Mouse (Mus musculus) myocyte (in vitro differentiated cells): Measurements from ENCODE around the gene Gm37240. TPM values are rescaled to one million over a fixed set of nuclear protein-coding genes. Genes with fewer than 3 reads are reported as not detected.

Source experiments
- H3K27me3 ChIP-seq: one replicate; pipeline ENCODE4 v1.6.1; 2011; ENCODE audit not compliant: control insufficient read depth, insufficient read depth, insufficient read length
- H3K36me3 ChIP-seq: one replicate; pipeline ENCODE4 v1.6.1; 2011; ENCODE audit not compliant: control insufficient read depth, insufficient read depth
- H3K4me2 ChIP-seq: one replicate; pipeline ENCODE4 v1.6.1; 2011; ENCODE audit warnings: low read depth, control low read depth
- H3K4me3 ChIP-seq: one replicate; pipeline ENCODE4 v1.5.1; 2011; ENCODE audit warnings: mild to moderate bottlenecking, control low read depth, moderate library complexity
- H3K79me2 ChIP-seq: one replicate; pipeline ENCODE4 v1.6.1; 2011; ENCODE audit not compliant: control insufficient read depth, insufficient read depth
- H3ac ChIP-seq: one replicate; pipeline ENCODE4 v1.6.1; 2011; ENCODE audit not compliant: control insufficient read depth, insufficient read length
- CEBPB ChIP-seq: IDR thresholded peaks from 2 replicates; pipeline ENCODE4 v1.6.1; 2011; ENCODE audit warnings: mild to moderate bottlenecking, moderate library complexity; ENCODE audit not compliant: poor library complexity, insufficient read depth, severe bottlenecking
- E2F4 ChIP-seq: IDR thresholded peaks from one replicate; pipeline ENCODE4 v1.6.1; 2011; ENCODE audit warnings: mild to moderate bottlenecking, control low read depth, moderate library complexity; ENCODE audit not compliant: insufficient read depth
- MAX ChIP-seq: IDR thresholded peaks from one replicate; pipeline ENCODE4 v1.6.1; 2011; ENCODE audit warnings: low read depth, mild to moderate bottlenecking, control low read depth
- MYOD1 ChIP-seq, 3 experiments: IDR thresholded peaks; one replicate each; pipeline ENCODE4 v1.6.1; 2011; ENCODE audit warnings: control low read depth in 2 of 3, low read depth in 2 of 3, mild to moderate bottlenecking in 2 of 3, moderate library complexity in 1 of 3; ENCODE audit not compliant: insufficient read length in 2 of 3, control insufficient read depth in 1 of 3
- MYOG ChIP-seq, 3 experiments: IDR thresholded peaks; one replicate each; pipeline ENCODE4 v1.6.1; 2011; ENCODE audit warnings: control low read depth in 2 of 3, low read depth in 2 of 3, mild to moderate bottlenecking in 2 of 3; ENCODE audit not compliant: insufficient read length in 2 of 3, control insufficient read depth in 1 of 3, insufficient read depth in 1 of 3
- POLR2A ChIP-seq: IDR thresholded peaks from one replicate; pipeline ENCODE4 v1.6.1; 2011; ENCODE audit warnings: low read depth, mild to moderate bottlenecking, control low read depth, moderate library complexity; ENCODE audit not compliant: insufficient read length
- POLR2AphosphoS2 ChIP-seq: IDR thresholded peaks from one replicate; pipeline ENCODE4 v1.6.1; 2011; ENCODE audit warnings: low read depth, control low read depth; ENCODE audit not compliant: insufficient read length
- REST ChIP-seq: IDR thresholded peaks from one replicate; pipeline ENCODE4 v1.6.1; 2011; ENCODE audit warnings: mild to moderate bottlenecking, control low read depth, moderate library complexity; ENCODE audit not compliant: insufficient read depth, insufficient read length
- SRF ChIP-seq: IDR thresholded peaks from one replicate; pipeline ENCODE4 v1.6.1; 2011; ENCODE audit warnings: low read depth; ENCODE audit not compliant: control insufficient read depth, insufficient read length
- TCF12 ChIP-seq: IDR thresholded peaks from one replicate; pipeline ENCODE4 v1.6.1; 2011; ENCODE audit warnings: mild to moderate bottlenecking, control low read depth; ENCODE audit not compliant: poor library complexity, insufficient read depth, severe bottlenecking
- TCF3 ChIP-seq: IDR thresholded peaks from one replicate; pipeline ENCODE4 v1.6.1; 2011; ENCODE audit warnings: low read depth, control low read depth; ENCODE audit not compliant: insufficient read length
- USF1 ChIP-seq: IDR thresholded peaks from one replicate; pipeline ENCODE4 v1.6.1; 2011; ENCODE audit warnings: low read depth, mild to moderate bottlenecking, control low read depth, moderate library complexity
- polyA plus RNA-seq: library from polyadenylated mRNA; unstranded; fragments of >200 nt; fragmentation: generic; extraction: Trizol; gene quantifications from one replicate; pipeline ENCODE4 v1.2.1, GENCODE M21; 2012; ENCODE audit warnings: missing spikeins

Gene Gm37240
- polyA plus RNA-seq, 1 experiment: 8.7 TPM

DNA sequence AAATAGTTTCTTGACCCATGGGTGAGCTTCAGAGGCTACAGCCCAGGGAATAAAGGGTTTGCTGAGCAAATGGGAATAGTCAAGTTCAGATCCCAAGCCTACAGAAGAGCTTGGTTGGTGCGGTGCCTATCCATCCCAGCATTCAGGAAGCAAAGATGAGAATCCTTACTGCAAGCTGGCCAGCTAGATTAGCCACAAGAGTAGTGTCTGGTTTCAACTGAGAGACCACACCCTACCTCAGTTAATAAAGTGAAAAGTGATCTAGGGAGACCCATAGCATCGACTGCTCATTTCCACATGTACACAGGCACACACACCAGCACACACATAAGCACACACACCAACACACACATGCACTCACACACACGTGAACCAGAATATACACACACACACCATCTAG is 145.6 kb downstream of the Gm37240 start:
- no peaks in the 10 kb centered on the region for H3K36me3 ChIP-seq
- TF ChIP-seq CEBPB: no peak
- TF ChIP-seq MAX: no peak
- no peak for TF ChIP-seq TCF12
- no peak for TF ChIP-seq E2F4
- TF ChIP-seq SRF: no peak
- no peak for TF ChIP-seq POLR2AphosphoS2
- no peak for TF ChIP-seq TCF3
- TF ChIP-seq POLR2A: no peak
- TF ChIP-seq REST: no peak
- no peak for TF ChIP-seq MYOD1 (IDR thresholded peaks at IDR 0.05; ENCODE audit: control insufficient read depth in 1 of 3, insufficient read length in 2 of 3, low read depth in 2 of 3)
- no peak for TF ChIP-seq USF1
- no peak for TF ChIP-seq MYOG (IDR thresholded peaks at IDR 0.05; ENCODE audit: control insufficient read depth in 1 of 3, insufficient read depth in 1 of 3, insufficient read length in 2 of 3, low read depth in 2 of 3)
- no peak overlapping the region for H3K4me3 ChIP-seq
- no peak overlapping the region for H3ac ChIP-seq
- peak overlapping the region; percentile 7 for H3K4me2 ChIP-seq
- no peaks in the 10 kb centered on the region for H3K27me3 ChIP-seq
- H3K79me2 ChIP-seq: no peaks in the 10 kb centered on the region

DNA sequence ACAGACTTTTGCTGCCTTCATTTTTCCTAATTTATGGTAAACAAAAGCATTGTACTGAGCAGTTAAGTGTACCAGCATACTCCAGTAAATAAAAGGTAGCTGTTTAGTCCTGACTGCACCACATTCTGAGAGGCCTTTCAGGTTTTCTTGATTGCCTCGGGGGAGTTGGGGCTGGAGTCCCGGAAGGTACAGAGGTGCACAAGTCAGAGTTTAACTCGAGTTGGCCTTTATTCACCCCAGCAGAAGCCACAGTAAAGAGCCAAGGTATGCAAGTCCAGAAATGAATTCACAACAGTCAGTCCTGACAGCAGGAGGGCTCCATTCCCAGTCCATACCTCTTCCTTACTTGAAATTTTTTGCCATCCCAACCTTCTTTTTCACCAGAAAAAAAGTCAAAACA is 148.7 kb downstream of the Gm37240 start:
- Histone ChIP-seq H3K4me3 (no peak overlapping the region), H3K27me3 (no peaks in the 10 kb centered on the region), H3K36me3 (no peaks in the 10 kb centered on the region), H3ac (no peak overlapping the region), H3K79me2 (no peaks in the 10 kb centered on the region), H3K4me2 (no peak overlapping the region)
- TF ChIP-seq TCF3 (no peak), MYOG (IDR thresholded peaks at IDR 0.05; ENCODE audit: control insufficient read depth in 1 of 3, insufficient read depth in 1 of 3, insufficient read length in 2 of 3, low read depth in 2 of 3) (no peak), POLR2A (no peak), E2F4 (no peak), USF1 (no peak), MAX (no peak), MYOD1 (IDR thresholded peaks at IDR 0.05; ENCODE audit: control insufficient read depth in 1 of 3, insufficient read length in 2 of 3, low read depth in 2 of 3) (no peak), POLR2AphosphoS2 (no peak), CEBPB (no peak), SRF (no peak)

DNA sequence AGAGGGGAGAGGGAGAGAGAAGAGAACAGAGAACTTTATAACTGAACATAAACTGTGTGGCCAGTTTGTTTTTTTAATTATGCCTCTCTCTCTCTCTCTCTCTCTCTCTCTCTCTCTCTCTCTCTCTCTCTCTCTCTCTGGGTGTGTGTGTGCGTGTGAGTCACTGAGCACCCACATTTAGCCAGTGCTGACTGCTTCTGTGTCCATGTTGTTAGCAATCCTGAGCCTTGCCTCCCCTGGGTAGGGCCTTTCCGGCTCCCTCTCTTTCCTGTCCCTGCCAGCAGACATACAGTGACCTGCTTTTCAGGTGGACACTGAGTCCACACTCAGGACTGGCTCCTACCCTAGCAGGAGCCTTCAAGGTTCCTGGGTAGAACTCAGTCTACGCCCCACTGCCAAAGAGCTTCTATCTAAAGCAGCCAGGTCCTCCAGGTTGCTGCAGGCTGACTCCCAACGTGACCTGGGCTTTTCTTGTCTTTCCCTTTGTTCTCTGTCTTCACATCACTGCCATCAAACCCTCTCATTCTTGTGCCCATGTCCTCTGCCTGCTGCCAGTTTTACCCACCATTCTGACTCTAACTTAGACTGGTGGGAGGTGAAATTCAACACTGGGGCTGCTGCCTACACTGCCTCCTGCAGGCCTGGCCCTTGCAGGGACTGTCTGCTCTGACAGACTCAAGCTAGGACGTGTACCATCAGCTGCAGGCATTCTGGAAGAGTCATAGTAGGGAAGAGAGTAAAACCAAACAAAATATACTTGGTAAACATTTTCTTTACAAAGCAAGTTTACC is 153.2 kb downstream of the Gm37240 start:
- no peaks in the 10 kb centered on the region for H3K36me3 ChIP-seq
- no peak for TF ChIP-seq MYOD1 (IDR thresholded peaks at IDR 0.05; ENCODE audit: control insufficient read depth in 1 of 3, insufficient read length in 2 of 3, low read depth in 2 of 3)
- no peak for TF ChIP-seq USF1
- TF ChIP-seq TCF3: no peak
- H3ac ChIP-seq: no peak overlapping the region
- H3K27me3 ChIP-seq: no peaks in the 10 kb centered on the region
- no peak overlapping the region for H3K4me2 ChIP-seq
- H3K79me2 ChIP-seq: no peaks in the 10 kb centered on the region
- H3K4me3 ChIP-seq: no peak overlapping the region

DNA sequence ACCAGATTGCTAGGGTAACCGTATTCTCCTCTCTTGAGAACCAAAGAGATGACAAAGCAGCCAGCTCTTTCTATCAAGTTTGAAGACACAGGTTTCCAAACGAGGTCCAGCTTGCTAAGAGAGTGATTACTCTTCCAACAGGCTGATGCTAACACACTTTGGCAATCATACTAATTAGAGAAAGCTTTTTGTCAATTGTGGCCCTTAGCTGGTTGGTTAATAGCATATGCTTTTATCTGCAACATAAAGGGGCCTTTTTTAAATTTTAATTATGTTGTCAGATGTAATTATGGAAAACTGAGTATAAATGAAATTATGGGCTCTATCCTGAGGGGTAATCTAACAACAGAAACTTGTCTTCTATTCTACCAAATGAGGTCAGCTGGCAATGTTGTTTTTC is 160.1 kb downstream of the Gm37240 start:
- Histone ChIP-seq H3K27me3 (no peaks in the 10 kb centered on the region), H3ac (no peak overlapping the region), H3K36me3 (no peaks in the 10 kb centered on the region), H3K4me2 (no peak overlapping the region), H3K79me2 (no peaks in the 10 kb centered on the region), H3K4me3 (no peak overlapping the region)
- TF ChIP-seq E2F4 (no peak), USF1 (no peak), MYOD1 (IDR thresholded peaks at IDR 0.05; ENCODE audit: control insufficient read depth in 1 of 3, insufficient read length in 2 of 3, low read depth in 2 of 3) (no peak), SRF (no peak), REST (no peak), POLR2A (no peak), POLR2AphosphoS2 (no peak)

DNA sequence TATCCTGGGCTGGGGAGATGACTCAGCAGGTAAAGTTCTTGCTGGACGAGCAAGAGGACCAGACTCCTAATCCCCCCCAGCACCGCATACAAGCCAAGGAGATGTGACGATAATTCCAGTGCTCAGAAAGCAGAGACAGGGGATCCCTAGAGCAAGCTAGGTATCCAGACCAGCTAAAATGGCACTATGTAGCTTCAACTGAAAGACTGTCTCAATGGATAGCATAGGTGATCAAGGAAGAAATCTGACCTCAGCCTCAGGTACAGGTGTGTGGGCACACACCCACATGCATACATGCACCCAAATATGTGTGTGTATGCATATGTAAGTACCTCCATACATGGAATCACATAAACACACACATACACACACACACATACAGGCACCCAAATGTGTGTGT is 161.3 kb downstream of the Gm37240 start:
- H3K79me2 ChIP-seq: no peaks in the 10 kb centered on the region
- no peaks in the 10 kb centered on the region for H3K36me3 ChIP-seq
- no peak overlapping the region for H3K4me2 ChIP-seq
- TF ChIP-seq MAX (no peak), TCF3 (no peak), E2F4 (no peak), MYOG (IDR thresholded peaks at IDR 0.05; ENCODE audit: control insufficient read depth in 1 of 3, insufficient read depth in 1 of 3, insufficient read length in 2 of 3, low read depth in 2 of 3) (no peak), REST (no peak), MYOD1 (IDR thresholded peaks at IDR 0.05; ENCODE audit: control insufficient read depth in 1 of 3, insufficient read length in 2 of 3, low read depth in 2 of 3) (no peak), USF1 (no peak), POLR2AphosphoS2 (no peak), SRF (no peak), POLR2A (no peak), CEBPB (no peak), TCF12 (no peak)
- H3K27me3 ChIP-seq: no peaks in the 10 kb centered on the region
- H3ac ChIP-seq: no peak overlapping the region
- H3K4me3 ChIP-seq: no peak overlapping the region
